Mouse (Mus musculus) liver, embryonic 13.5 days (tissue): ENCODE measurements around the gene Gm49345. TPM values are rescaled to one million over a fixed set of nuclear protein-coding genes. Genes with fewer than 3 reads are reported as not detected.
A peak's percentile ranks its signal among the peaks of the same experiment; 100 is the strongest.

Source experiments
- ATAC-seq: fragments of 200-750 bp; cut with Nextera tagmentation; 2 replicates; pipeline ENCODE4 v1.8.0; 2017; ENCODE audit warnings: low read depth, mild to moderate bottlenecking, moderate number of reproducible peaks, moderate library complexity
- DNase-seq: peaks from one replicate; pipeline ENCODE4 v3.0.0; 2022
- H3K27ac ChIP-seq: fragments of 300-500 bp; sonication (generic); 2 replicates; pipeline ENCODE4 v1.5.1; 2015; ENCODE audit warnings: moderate library complexity, mild to moderate bottlenecking, inconsistent platforms
- H3K27me3 ChIP-seq: fragments of 300-500 bp; sonication (generic); 2 replicates; pipeline ENCODE4 v1.6.1; 2015; ENCODE audit warnings: mild to moderate bottlenecking, inconsistent platforms
- H3K36me3 ChIP-seq: fragments of 300-500 bp; sonication (generic); 2 replicates; pipeline ENCODE4 v1.6.1; 2015; ENCODE audit warnings: mild to moderate bottlenecking, inconsistent platforms
- H3K4me1 ChIP-seq: fragments of 300-500 bp; sonication (generic); replicated peaks from 2 replicates; pipeline ENCODE4 v1.6.1; 2015; ENCODE audit warnings: inconsistent platforms
- H3K4me2 ChIP-seq: fragments of 300-500 bp; sonication (generic); 2 replicates; pipeline ENCODE4 v1.6.1; 2015; ENCODE audit warnings: inconsistent platforms, mild to moderate bottlenecking, moderate library complexity
- H3K4me3 ChIP-seq: fragments of 300-500 bp; sonication (generic); replicated peaks from 2 replicates; pipeline ENCODE4 v1.5.1; 2015; ENCODE audit warnings: mild to moderate bottlenecking, inconsistent platforms
- H3K9ac ChIP-seq: fragments of 300-500 bp; sonication (generic); 2 replicates; pipeline ENCODE4 v1.6.1; 2015; ENCODE audit warnings: mild to moderate bottlenecking, inconsistent platforms
- H3K9me3 ChIP-seq: fragments of 300-500 bp; sonication (generic); replicated peaks from 2 replicates; pipeline ENCODE4 v1.6.1; 2016; ENCODE audit warnings: inconsistent platforms
- WGBS: fragments of 180-500 bp; shearing (Covaris S2); methylation state at CpG from one replicate; pipeline ENCODE4 v1.1.7; 2015; ENCODE audit not compliant: insufficient replicate concordance; 5-methylcytosine and 5-hydroxymethylcytosine counted together
- polyA plus RNA-seq: library from polyadenylated mRNA; unstranded; fragments of >200 nt; fragmentation: Nextera tagmentation; extraction: Ambion mirVana; gene quantifications from 2 replicates; pipeline ENCODE4 v1.2.1, GENCODE M21; 2015

Gm49345 gene
- polyA plus RNA-seq, 1 experiment from 2014 or later: 0.13 TPM

DNA sequence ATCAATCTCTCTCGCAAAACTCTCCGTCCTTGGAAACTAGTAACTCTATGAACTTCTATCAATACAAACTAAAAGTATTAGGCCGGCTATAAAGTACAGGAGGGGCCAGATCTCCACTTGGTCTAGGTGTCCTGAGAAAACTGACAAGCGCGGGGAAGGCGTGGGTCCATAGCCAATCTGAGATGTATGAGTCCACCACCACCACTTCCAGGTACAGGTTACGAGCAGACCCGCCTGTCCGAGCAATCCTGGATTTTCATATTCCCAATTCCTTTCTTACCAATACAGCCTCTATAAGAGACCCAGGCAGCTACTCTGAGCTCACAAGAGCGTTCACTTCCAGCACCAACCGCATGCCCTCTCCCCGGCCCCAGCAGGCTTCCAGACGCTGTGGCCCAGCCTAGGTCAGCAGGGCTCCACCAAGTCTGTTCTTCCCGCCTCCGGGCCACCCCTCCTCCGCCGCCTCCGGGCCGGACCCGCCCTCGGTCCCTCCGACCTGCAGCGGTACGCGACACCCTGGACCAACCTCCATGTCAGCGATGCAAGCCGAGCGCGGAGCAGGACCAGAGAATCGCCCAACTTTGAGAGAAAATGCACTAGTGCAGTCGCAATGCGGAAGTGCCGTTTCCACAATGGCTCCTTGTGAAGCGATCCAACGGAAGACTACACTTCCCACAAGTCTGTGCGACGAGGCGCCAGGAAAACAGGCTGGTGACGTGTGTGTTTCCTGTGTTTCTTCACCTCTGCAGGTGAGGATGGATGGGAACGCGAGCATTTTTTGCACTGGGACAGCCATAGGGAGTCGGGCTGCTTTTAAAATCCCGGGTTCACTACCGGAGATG lies 84.8 kb downstream of the Gm49345 start:
- under 1% methylated on average over 44 of the region's 44 CpGs for WGBS
- Histone ChIP-seq H3K4me1 (peaks cover 22% of the 10 kb centered on the region), H3K36me3 (no peaks in the 10 kb centered on the region)

GRCm38 (mm10) chr13:67545941-67546340 lies 91.6 kb downstream of the Gm49345 start:
- 72% methylated on average over 1 of the region's 1 CpGs for WGBS
- Histone ChIP-seq H3K9ac (no peak overlapping the region), H3K9me3 (0 out of 2 replicates have a peak, but pooled peaks cover 4% of the 10 kb centered on the region), H3K27ac (no peak overlapping the region), H3K4me3 (no peak overlapping the region), H3K4me1 (0 out of 2 replicates have a peak, but pooled peaks cover 2% of the 10 kb centered on the region), H3K36me3 (peaks cover 46% of the 10 kb centered on the region), H3K4me2 (no peak overlapping the region), H3K27me3 (no peaks in the 10 kb centered on the region)
- DNase-seq (no peak), ATAC-seq (no peak)

More for the DNA sequence above, 84.8 kb downstream of the Gm49345 start:
- Histone ChIP-seq H3K27me3 (0 out of 2 replicates have a peak, but pooled peaks cover 3% of the 10 kb centered on the region), H3K4me2 (peak overlapping the region; percentile 78), H3K27ac (peak overlapping the region; percentile 85), H3K4me3 (peak overlapping the region; percentile 82), H3K9ac (peak overlapping the region; percentile 86), H3K9me3 (no peaks in the 10 kb centered on the region)
- ATAC-seq: peak; percentile 97
- DNase-seq: peak; percentile 72

Other genes starting within 250 kb of the Gm49345 start
- 1.7 and 1.9 TPM in 2 replicates for gene Zfp429, start 237.9 kb downstream of the Gm49345 start, polyA plus RNA-seq
- gene Zfp459, start 216.4 kb downstream of the Gm49345 start, polyA plus RNA-seq: 0.13 and 0.18 TPM in 2 replicates
- 5.2 and 6.4 TPM in 2 replicates for gene Zfp874a, start 186.1 kb downstream of the Gm49345 start, polyA plus RNA-seq
- gene Zfp874b, start 153.5 kb downstream of the Gm49345 start, polyA plus RNA-seq: 3.3 and 3.8 TPM in 2 replicates
- gene Zfp58, start 137.2 kb downstream of the Gm49345 start, polyA plus RNA-seq: 3.1 and 3.3 TPM in 2 replicates
- gene Gm26965, start 111.6 kb downstream of the Gm49345 start, polyA plus RNA-seq: not detected in 2 replicates
- gene Zfp87, start 111.6 kb downstream of the Gm49345 start, polyA plus RNA-seq: 8.4 and 9.1 TPM in 2 replicates
- 5.1 and 5.9 TPM in 2 replicates for gene Zfp748, start 83.9 kb downstream of the Gm49345 start, polyA plus RNA-seq
- 1.3 and 1.9 TPM in 2 replicates for gene Zfp729b, start 28.1 kb downstream of the Gm49345 start, polyA plus RNA-seq
- 0.71 and 1.2 TPM in 2 replicates for gene Zfp729a, start within 50 bp of the Gm49345 start, polyA plus RNA-seq
- gene Zfp738, start 49.3 kb upstream of the Gm49345 start, polyA plus RNA-seq: 2.4 and 3.1 TPM in 2 replicates
- 1.3 and 2.1 TPM in 2 replicates for gene Zfp65, start 91.4 kb upstream of the Gm49345 start, polyA plus RNA-seq
- 1.1 and 1.5 TPM in 2 replicates for gene Zfp85, start 117.5 kb upstream of the Gm49345 start, polyA plus RNA-seq
- 1.1 and 1.2 TPM in 2 replicates for gene Zfp493, start 141.9 kb upstream of the Gm49345 start, polyA plus RNA-seq
- gene Zfp273, start 176.0 kb upstream of the Gm49345 start, polyA plus RNA-seq: 1.7 and 2.1 TPM in 2 replicates
- gene Gm10037, start 193.3 kb upstream of the Gm49345 start, polyA plus RNA-seq: 0.37 and 0.40 TPM in 2 replicates
- not detected in 2 replicates for gene BC048507, start 225.6 kb upstream of the Gm49345 start, polyA plus RNA-seq